Mouse (Mus musculus) C2C12 (cell line): Measurements from ENCODE around the gene Gm28036. TPM values are rescaled to one million over a fixed set of nuclear protein-coding genes. Genes with fewer than 3 reads are reported as not detected.

Experiments used
- H3K27me3 ChIP-seq: one replicate; pipeline ENCODE4 v1.6.1; 2011; ENCODE audit not compliant: control insufficient read depth, insufficient read depth, insufficient read length
- H3K36me3 ChIP-seq: one replicate; pipeline ENCODE4 v1.6.1; 2011; ENCODE audit not compliant: control insufficient read depth, insufficient read depth
- H3K4me3 ChIP-seq: one replicate; pipeline ENCODE4 v1.5.1; 2011; ENCODE audit warnings: mild to moderate bottlenecking, control low read depth; ENCODE audit not compliant: poor library complexity, insufficient read depth, severe bottlenecking
- H3K79me2 ChIP-seq: one replicate; pipeline ENCODE4 v1.6.1; 2011; ENCODE audit not compliant: control insufficient read depth, insufficient read depth
- H3K79me3 ChIP-seq: one replicate; pipeline ENCODE4 v1.6.1; 2011; ENCODE audit warnings: low read depth, control low read depth
- H3ac ChIP-seq: one replicate; pipeline ENCODE3; 2011; ENCODE audit warnings: low read depth; ENCODE audit not compliant: control insufficient read depth, insufficient read length
- CEBPB ChIP-seq: IDR thresholded peaks from one replicate; pipeline ENCODE4 v1.6.1; 2011; ENCODE audit warnings: low read depth, mild to moderate bottlenecking, control low read depth, moderate library complexity
- CTCF ChIP-seq: IDR thresholded peaks from one replicate; pipeline ENCODE4 v1.5.1; 2011; ENCODE audit not compliant: control insufficient read depth, insufficient read depth, insufficient read length
- FOSL1 ChIP-seq: IDR thresholded peaks from one replicate; pipeline ENCODE4 v1.8.0; 2011; ENCODE audit warnings: mild to moderate bottlenecking, low read length; ENCODE audit not compliant: poor library complexity, insufficient read depth, severe bottlenecking
- MAX ChIP-seq: IDR thresholded peaks from one replicate; pipeline ENCODE4 v1.6.1; 2011; ENCODE audit warnings: mild to moderate bottlenecking, control low read depth
- MYOD1 ChIP-seq: IDR thresholded peaks from one replicate; pipeline ENCODE4 v1.6.1; 2011; ENCODE audit warnings: low read depth; ENCODE audit not compliant: control insufficient read depth, insufficient read length
- MYOG ChIP-seq: IDR thresholded peaks from one replicate; pipeline ENCODE4 v1.6.1; 2011; ENCODE audit not compliant: control insufficient read depth, insufficient read length; ENCODE audit errors: extremely low read depth
- USF1 ChIP-seq: IDR thresholded peaks from one replicate; pipeline ENCODE4 v1.6.1; 2011; ENCODE audit warnings: low read depth, mild to moderate bottlenecking, control low read depth, moderate library complexity
- polyA plus RNA-seq: library from polyadenylated mRNA; unstranded; fragments of >200 nt; fragmentation: generic; extraction: Trizol; gene quantifications from one replicate; pipeline ENCODE4 v1.2.1, GENCODE M21; 2012; ENCODE audit warnings: missing spikeins

Gm28036 gene
- polyA plus RNA-seq, 1 experiment, result 15.3 TPM

DNA sequence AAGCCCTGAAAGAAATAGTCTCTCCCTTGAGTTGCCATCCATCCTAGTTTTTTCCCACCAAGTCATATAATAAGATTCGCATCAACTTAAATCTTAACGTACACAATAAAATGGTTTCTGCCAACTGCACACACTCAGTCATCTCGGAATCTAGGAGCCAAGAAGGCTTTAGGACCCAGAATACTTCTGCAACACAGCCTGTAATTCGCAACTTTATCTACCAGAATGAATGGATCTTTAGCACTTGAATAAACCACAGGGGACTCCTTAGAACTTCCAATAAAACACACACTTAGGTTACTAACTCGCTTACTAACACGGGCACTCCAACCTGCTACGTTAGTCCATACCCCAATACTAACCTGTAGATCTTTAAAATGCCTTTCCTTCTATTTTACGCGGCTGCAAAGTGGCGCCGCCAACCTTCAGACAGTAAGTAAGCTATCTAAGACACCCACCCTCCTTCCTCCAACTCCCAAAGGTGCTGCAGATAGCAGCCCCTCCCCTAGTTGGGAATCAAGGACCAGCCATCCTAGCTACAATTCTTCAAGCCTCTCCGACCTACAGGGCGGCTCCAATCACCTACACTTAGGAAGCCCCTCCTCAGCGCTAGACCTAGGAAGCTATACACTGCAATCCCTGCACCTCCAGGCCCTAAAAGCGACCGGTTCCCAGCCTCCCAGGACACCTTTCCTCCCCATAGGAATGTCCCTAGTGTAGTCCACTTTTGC, 16.1 kb downstream of the Gm28036 start:
- H3K79me3 ChIP-seq, result peaks cover 57% of the 10 kb centered on the region
- peaks cover 64% of the 10 kb centered on the region for H3K79me2 ChIP-seq
- TF ChIP-seq USF1 (no peak), MAX (no peak), CEBPB (no peak), FOSL1 (no peak), MYOG (no peak), CTCF (no peak), MYOD1 (no peak)
- peak overlapping the region; percentile 96 for H3ac ChIP-seq
- H3K36me3 ChIP-seq, result peaks cover 15% of the 10 kb centered on the region
- peak overlapping the region; percentile 87 for H3K4me3 ChIP-seq
- no peaks in the 10 kb centered on the region for H3K27me3 ChIP-seq

DNA sequence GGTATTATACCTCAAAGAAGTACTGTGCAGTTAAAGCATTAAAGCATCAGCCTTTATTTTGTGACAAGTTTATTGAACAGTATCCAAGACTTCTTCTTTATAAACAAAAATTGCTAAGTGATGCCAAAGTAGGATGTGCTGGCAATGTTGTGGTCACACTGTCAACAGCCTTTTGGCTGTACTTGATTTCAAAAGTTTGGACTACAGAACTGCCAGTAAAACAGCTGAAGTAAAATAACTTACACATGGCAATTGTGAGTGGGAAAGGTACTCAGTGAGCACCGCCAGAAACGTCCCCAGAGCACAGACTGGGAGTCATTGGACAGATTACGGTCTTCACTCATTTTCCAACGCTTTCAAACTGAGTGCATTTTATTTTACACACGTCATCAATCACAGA, 35.0 kb downstream of the Gm28036 start:
- H3ac ChIP-seq, result no peak overlapping the region
- H3K4me3 ChIP-seq, result no peak overlapping the region
- peaks cover 59% of the 10 kb centered on the region for H3K36me3 ChIP-seq
- no peak for TF ChIP-seq CTCF
- no peak for TF ChIP-seq FOSL1
- no peak for TF ChIP-seq MAX
- TF ChIP-seq MYOD1, result no peak
- TF ChIP-seq USF1, result no peak
- TF ChIP-seq MYOG, result no peak
- TF ChIP-seq CEBPB, result no peak
- peaks cover 78% of the 10 kb centered on the region for H3K79me3 ChIP-seq
- H3K79me2 ChIP-seq, result peaks cover 100% of the 10 kb centered on the region
- H3K27me3 ChIP-seq, result no peaks in the 10 kb centered on the region

DNA sequence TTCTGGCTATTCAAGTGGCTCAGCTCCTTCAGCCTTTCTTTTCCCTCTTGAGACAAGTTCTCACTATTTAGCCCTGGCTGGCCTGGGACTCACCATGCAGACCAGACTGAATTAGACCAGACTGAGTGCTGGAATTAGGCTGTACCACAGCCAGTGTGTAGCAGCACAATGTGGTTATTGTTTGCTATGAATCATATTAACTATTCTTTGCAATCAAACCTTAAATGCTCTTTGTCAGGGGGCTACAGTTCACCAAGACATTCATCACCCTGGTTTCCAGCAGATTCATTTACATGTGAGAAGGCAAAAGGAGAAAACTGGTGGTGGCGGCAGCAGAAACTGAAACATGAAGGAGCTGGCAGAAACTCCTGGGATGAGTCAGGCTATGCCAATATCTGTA, 37.1 kb downstream of the Gm28036 start:
- H3ac ChIP-seq, result no peak overlapping the region
- peaks cover 78% of the 10 kb centered on the region for H3K79me3 ChIP-seq
- H3K36me3 ChIP-seq, result peaks cover 43% of the 10 kb centered on the region
- no peaks in the 10 kb centered on the region for H3K27me3 ChIP-seq
- TF ChIP-seq MYOD1, result no peak
- no peak for TF ChIP-seq CTCF
- TF ChIP-seq FOSL1, result no peak
- TF ChIP-seq USF1, result no peak
- TF ChIP-seq MAX, result no peak
- no peak for TF ChIP-seq CEBPB
- no peak for TF ChIP-seq MYOG
- H3K4me3 ChIP-seq, result no peak overlapping the region
- H3K79me2 ChIP-seq, result peaks cover 100% of the 10 kb centered on the region

DNA sequence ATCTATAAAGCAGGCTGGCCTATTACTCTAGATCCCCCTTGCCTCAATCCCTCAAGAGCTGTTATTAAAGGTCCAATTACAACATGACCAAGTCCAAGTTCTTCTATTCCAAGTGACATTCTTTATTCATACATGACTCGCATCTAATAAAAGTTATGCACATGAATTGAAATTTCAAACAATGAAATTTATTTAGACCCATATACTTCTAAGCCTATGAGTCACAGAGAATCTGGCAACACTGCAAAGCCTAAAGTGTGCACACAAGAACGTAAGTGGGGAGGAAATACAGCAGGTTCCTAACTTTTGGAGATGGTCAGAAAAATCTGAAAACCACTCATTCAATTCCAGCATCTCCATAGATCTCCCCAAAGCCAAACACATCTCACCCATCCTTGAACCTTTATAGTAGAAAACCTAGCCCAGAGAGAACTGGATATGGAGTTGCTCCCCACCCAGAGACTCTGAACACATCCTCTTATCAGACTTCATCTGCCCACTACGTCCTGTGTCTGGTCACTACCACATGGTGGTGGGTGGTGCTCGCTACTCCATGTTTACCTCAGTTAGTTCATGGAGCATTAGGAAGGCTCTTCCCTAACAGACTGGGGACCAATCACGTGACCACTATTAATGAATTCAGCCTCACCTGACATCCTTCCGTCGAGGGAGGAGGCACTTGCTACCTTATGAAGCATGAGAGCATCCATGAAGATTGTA, 39.3 kb downstream of the Gm28036 start:
- TF ChIP-seq USF1 (peak; percentile 27), CEBPB (no peak)
- Histone ChIP-seq H3K4me3 (no peak overlapping the region), H3K27me3 (no peaks in the 10 kb centered on the region), H3K79me2 (peaks cover 100% of the 10 kb centered on the region), H3ac (no peak overlapping the region), H3K36me3 (peaks cover 27% of the 10 kb centered on the region), H3K79me3 (peaks cover 76% of the 10 kb centered on the region)

DNA sequence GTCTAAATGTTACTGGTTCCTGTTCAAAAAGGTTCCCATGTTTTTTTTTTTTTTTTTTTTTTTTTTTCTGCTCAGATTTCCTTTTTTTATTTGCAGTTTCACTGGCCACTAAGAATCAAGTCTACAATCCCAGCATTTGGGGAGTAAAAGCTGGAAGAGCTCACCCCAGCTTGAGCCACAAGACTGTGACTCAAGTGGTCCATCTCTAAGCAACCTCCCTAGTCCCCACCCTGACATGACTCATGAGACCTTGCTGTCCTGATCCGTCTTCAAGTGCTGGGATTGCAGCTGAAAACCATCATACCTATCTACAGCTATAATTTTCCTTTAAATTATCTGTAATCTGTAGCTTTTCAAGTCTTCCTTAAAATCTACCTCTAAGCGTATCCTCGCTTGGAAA, 42.4 kb downstream of the Gm28036 start:
- TF ChIP-seq CEBPB (no peak), USF1 (no peak), MYOG (no peak), CTCF (no peak), MAX (no peak), MYOD1 (no peak), FOSL1 (no peak)
- H3K27me3 ChIP-seq, result no peaks in the 10 kb centered on the region
- H3K79me3 ChIP-seq, result peaks cover 66% of the 10 kb centered on the region
- H3K36me3 ChIP-seq, result peaks cover 19% of the 10 kb centered on the region
- H3ac ChIP-seq, result no peak overlapping the region
- H3K79me2 ChIP-seq, result peaks cover 100% of the 10 kb centered on the region
- no peak overlapping the region for H3K4me3 ChIP-seq

DNA sequence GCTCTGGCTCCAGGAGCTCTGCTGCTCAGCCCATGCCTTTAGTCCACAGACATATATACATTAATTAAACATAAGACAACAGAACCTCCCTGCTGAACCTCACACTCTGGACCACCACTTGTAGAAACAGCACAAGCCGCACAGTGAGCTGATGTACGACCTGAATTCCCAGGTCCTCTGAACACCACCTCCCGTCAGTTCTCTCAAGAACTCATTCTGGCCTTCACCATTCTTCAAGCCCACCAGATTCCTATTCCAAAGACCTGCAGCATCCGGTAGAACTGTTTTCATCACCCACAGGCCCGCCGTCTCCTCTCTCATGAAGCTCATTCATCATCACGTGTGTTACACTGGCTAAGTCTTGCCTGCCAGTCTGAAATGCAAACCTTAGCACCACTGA, 46.5 kb downstream of the Gm28036 start:
- no peak for TF ChIP-seq CEBPB
- no peaks in the 10 kb centered on the region for H3K27me3 ChIP-seq
- H3K79me2 ChIP-seq, result peaks cover 65% of the 10 kb centered on the region
- H3K4me3 ChIP-seq, result no peak overlapping the region
- H3ac ChIP-seq, result no peak overlapping the region
- peaks cover 38% of the 10 kb centered on the region for H3K79me3 ChIP-seq
- H3K36me3 ChIP-seq, result peaks cover 33% of the 10 kb centered on the region
